Mouse (Mus musculus): ENCODE measurements around the gene Gucy1a1. TPM values are rescaled to one million over a fixed set of nuclear protein-coding genes. Genes with fewer than 3 reads are reported as not detected.
A peak's percentile ranks its signal among the peaks of the same experiment; 100 is the strongest.

Gene Gucy1a1
- 10 to 100 TPM; 17.7 to 20.6 TPM for total RNA-seq (2021)
- 12.0 and 22.7 TPM in 2 replicates for polyA plus RNA-seq (2012; rRNA removed)
- long read RNA-seq, full-length matches to known transcripts = 5 of 7 reads
- long read RNA-seq, partial matches to known transcripts = 1 of 7 reads
- long read RNA-seq, other reads (novel, unspliced or antisense) = 1 of 7 reads

- DNase-seq = peak; percentile 69 to 74
- 2% methylated on average over 36 of the region's 36 CpGs for WGBS
- intact Hi-C loops (cut with DNase I) = loop anchor here (5.0 kb wide), 1 partner anchor 37 kb away; no protein-coding TSS in a partner anchor
Measured at GRCm38 (mm10) chr3:82145126-82145901, at the start of gene Gucy1a1. Gene Gucy1a1 (minus strand): TSS chr3:82145789.

GRCm38 (mm10) chr3:82191559-82192245, 46.1 kb upstream of the Gucy1a1 start:
- intact Hi-C loops (cut with DNase I) = loop anchor here (10.0 kb wide), 1 partner anchor 143 kb away; no protein-coding TSS in a partner anchor
- DNase-seq = no peak
- Histone ChIP-seq H3K79me2 (replicated peaks; ENCODE audit: control insufficient read depth, insufficient read depth, low read length) (no peaks in the 10 kb centered on the region), H3K4me1 (ENCODE audit: control insufficient read depth, insufficient read depth, low read length) (peaks cover 2% of the 10 kb centered on the region), H3K4me3 (no peak overlapping the region), H3K27ac (peak overlapping the region; percentile 53), H3K9ac (ENCODE audit: low read depth, low read length) (no peak overlapping the region), H3K27me3 (ENCODE audit: control insufficient read depth, insufficient read depth, low read length) (no peaks in the 10 kb centered on the region), H3K36me3 (ENCODE audit: control insufficient read depth, insufficient read depth, low read length) (no peaks in the 10 kb centered on the region)
- no peak for TF ChIP-seq POLR2A (IDR thresholded peaks at IDR 0.05; ENCODE audit: insufficient read depth, low read depth, low read length)
- TF ChIP-seq EP300 (IDR thresholded peaks at IDR 0.05; ENCODE audit: insufficient read depth, low read depth, low read length) = no peak
- TF ChIP-seq CTCF (IDR thresholded peaks at IDR 0.05) = no peak
- WGBS = 32% methylated on average over 1 of the region's 1 CpGs

More at GRCm38 (mm10) chr3:82145126-82145901, at the start of gene Gucy1a1:
- Histone ChIP-seq H3K4me1 (ENCODE audit: control insufficient read depth, insufficient read depth, low read length) (no peaks in the 10 kb centered on the region), H3K36me3 (ENCODE audit: control insufficient read depth, insufficient read depth, low read length) (no peaks in the 10 kb centered on the region), H3K79me2 (replicated peaks; ENCODE audit: control insufficient read depth, insufficient read depth, low read length) (no peaks in the 10 kb centered on the region), H3K9ac (ENCODE audit: low read depth, low read length) (peak within 1 kb of the TSS; percentile 64), H3K27me3 (ENCODE audit: control insufficient read depth, insufficient read depth, low read length) (no peaks in the 10 kb centered on the region), H3K27ac (peak within 1 kb of the TSS; percentile 72), H3K4me3 (peak within 1 kb of the TSS; percentile 50)
- TF ChIP-seq EP300 (IDR thresholded peaks at IDR 0.05; ENCODE audit: insufficient read depth, low read depth, low read length) (no peak), CTCF (IDR thresholded peaks at IDR 0.05) (no peak), POLR2A (IDR thresholded peaks at IDR 0.05; ENCODE audit: insufficient read depth, low read depth, low read length) (peak; percentile 75)

GRCm38 (mm10) chr3:82185626-82186025, 40.0 kb upstream of the Gucy1a1 start:
- no peak for TF ChIP-seq EP300 (IDR thresholded peaks at IDR 0.05; ENCODE audit: insufficient read depth, low read depth, low read length)
- no peak for TF ChIP-seq POLR2A (IDR thresholded peaks at IDR 0.05; ENCODE audit: insufficient read depth, low read depth, low read length)
- TF ChIP-seq CTCF (IDR thresholded peaks at IDR 0.05) = no peak
- DNase-seq = peak in 1 of 2 experiments; percentile 34
- Histone ChIP-seq H3K4me3 (no peak overlapping the region), H3K27ac (no peak overlapping the region), H3K9ac (ENCODE audit: low read depth, low read length) (no peak overlapping the region), H3K4me1 (ENCODE audit: control insufficient read depth, insufficient read depth, low read length) (no peaks in the 10 kb centered on the region), H3K27me3 (ENCODE audit: control insufficient read depth, insufficient read depth, low read length) (no peaks in the 10 kb centered on the region), H3K79me2 (replicated peaks; ENCODE audit: control insufficient read depth, insufficient read depth, low read length) (no peaks in the 10 kb centered on the region), H3K36me3 (ENCODE audit: control insufficient read depth, insufficient read depth, low read length) (no peaks in the 10 kb centered on the region)
- WGBS = 43% methylated on average over 9 of the region's 9 CpGs
- intact Hi-C loops (cut with DNase I) = loop anchor here (10.0 kb wide), 1 partner anchor 111 kb away; the partner anchor contains the start of gene Gucy1b1

DNA sequence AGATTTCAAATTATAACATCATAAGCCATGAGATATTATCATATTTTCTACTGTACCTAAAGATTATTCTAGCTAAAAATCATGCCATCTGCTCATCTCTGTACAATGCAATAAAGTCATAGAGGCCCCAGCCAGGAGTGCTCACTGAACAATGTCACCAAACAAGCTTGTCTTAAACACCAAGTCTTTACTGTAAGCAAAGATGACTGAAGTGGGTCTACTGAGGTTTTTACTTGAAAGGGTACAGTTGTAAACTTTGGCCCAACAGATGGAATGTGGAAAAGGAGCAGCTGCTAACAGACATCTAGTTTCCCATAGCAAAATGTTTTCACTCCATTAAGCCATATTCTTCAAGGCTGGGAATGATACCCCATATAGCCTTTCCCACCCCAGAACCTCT, 35.9 kb upstream of the Gucy1a1 start:
- Histone ChIP-seq H3K4me3 (no peak overlapping the region), H3K36me3 (ENCODE audit: control insufficient read depth, insufficient read depth, low read length) (no peaks in the 10 kb centered on the region), H3K79me2 (replicated peaks; ENCODE audit: control insufficient read depth, insufficient read depth, low read length) (no peaks in the 10 kb centered on the region), H3K27me3 (ENCODE audit: control insufficient read depth, insufficient read depth, low read length) (no peaks in the 10 kb centered on the region), H3K27ac (no peak overlapping the region), H3K4me1 (ENCODE audit: control insufficient read depth, insufficient read depth, low read length) (no peaks in the 10 kb centered on the region; the same call in 1 of the 2 replicates), H3K9ac (ENCODE audit: low read depth, low read length) (no peak overlapping the region)
- DNase-seq = no peak
- TF ChIP-seq POLR2A (IDR thresholded peaks at IDR 0.05; ENCODE audit: insufficient read depth, low read depth, low read length) (no peak), CTCF (IDR thresholded peaks at IDR 0.05) (no peak), EP300 (IDR thresholded peaks at IDR 0.05; ENCODE audit: insufficient read depth, low read depth, low read length) (no peak)
- intact Hi-C loops (cut with DNase I) = loop anchor here (5.0 to 10.0 kb wide), 2 partner anchors 34 to 107 kb away; partner anchors contain the start of genes Gucy1a1 and Gucy1b1

DNA sequence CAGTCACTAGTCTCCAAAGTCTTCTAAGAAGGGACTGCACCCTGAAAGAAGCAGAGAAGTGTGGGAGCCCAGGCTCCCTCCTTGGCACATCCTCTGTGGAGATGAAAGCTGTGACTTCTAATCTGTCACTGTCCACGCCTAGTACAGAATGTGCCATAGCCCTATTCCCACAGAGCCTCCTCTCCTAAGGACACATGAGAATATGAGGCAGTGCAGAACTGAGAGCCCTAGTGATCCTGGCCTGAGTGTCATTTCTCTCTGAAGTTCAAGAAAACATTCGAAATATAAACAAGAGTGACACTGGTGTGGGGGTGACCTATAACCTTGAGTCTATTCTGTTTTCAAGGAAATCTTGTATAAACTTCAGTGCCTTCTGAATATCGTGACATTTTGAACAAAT, 34.7 kb upstream of the Gucy1a1 start:
- no peaks in the 10 kb centered on the region for H3K36me3 ChIP-seq (ENCODE audit: control insufficient read depth, insufficient read depth, low read length)
- peak in 1 of 2 experiments; percentile 9 for DNase-seq
- H3K4me1 ChIP-seq (ENCODE audit: control insufficient read depth, insufficient read depth, low read length) = no peaks in the 10 kb centered on the region; the same call in 1 of the 2 replicates
- no peaks in the 10 kb centered on the region for H3K79me2 ChIP-seq (replicated peaks; ENCODE audit: control insufficient read depth, insufficient read depth, low read length)
- intact Hi-C loops (cut with DNase I) = loop anchor here (5.0 to 10.0 kb wide), 2 partner anchors 33 to 105 kb away; partner anchors contain the start of genes Gucy1a1 and Gucy1b1
- H3K4me3 ChIP-seq = no peak overlapping the region
- TF ChIP-seq CTCF (IDR thresholded peaks at IDR 0.05) (no peak), EP300 (IDR thresholded peaks at IDR 0.05; ENCODE audit: insufficient read depth, low read depth, low read length) (no peak), POLR2A (IDR thresholded peaks at IDR 0.05; ENCODE audit: insufficient read depth, low read depth, low read length) (no peak)
- H3K27me3 ChIP-seq (ENCODE audit: control insufficient read depth, insufficient read depth, low read length) = no peaks in the 10 kb centered on the region
- 44% methylated on average over 3 of the region's 3 CpGs for WGBS
- H3K27ac ChIP-seq = no peak overlapping the region; the same call in 1 of the 2 replicates
- H3K9ac ChIP-seq (ENCODE audit: low read depth, low read length) = no peak overlapping the region
